Mouse (Mus musculus) 3134 (cell line): ENCODE measurements around the gene Cacna1a.
A peak's percentile ranks its signal among the peaks of the same experiment; 100 is the strongest.
"Not testable (repeated sequence)": the region's sequence is repeated elsewhere in the genome, so short reads cannot be mapped to it uniquely, and the experiment has no call there.

Experiments used
- DNase-seq: peaks from one replicate; pipeline ENCODE4 v3.0.0-alpha.2; 2011; ENCODE audit warnings: low spot score; ENCODE audit not compliant: insufficient read length; ENCODE audit errors: extremely low read depth

Cacna1a gene

GRCm38 (mm10) chr8:84577432-84577831 lies 189.2 kb downstream of the Cacna1a start:
- peak; percentile 28 for DNase-seq

GRCm38 (mm10) chr8:84579595-84579994 lies 191.4 kb downstream of the Cacna1a start:
- DNase-seq: no peak

- DNase-seq: no peak
Measured at GRCm38 (mm10) chr8:84585311-84585710, 197.1 kb downstream of the Cacna1a start.

GRCm38 (mm10) chr8:84586221-84586620 lies 198.0 kb downstream of the Cacna1a start:
- DNase-seq: no peak

- no peak for DNase-seq
Measured at GRCm38 (mm10) chr8:84588498-84588897, 200.3 kb downstream of the Cacna1a start.

GRCm38 (mm10) chr8:84592015-84592662 lies 203.9 kb downstream of the Cacna1a start:
- peak; percentile 54 for DNase-seq

- DNase-seq: no peak
Measured at GRCm38 (mm10) chr8:84593143-84593542, 204.9 kb downstream of the Cacna1a start.

- peak; percentile 41 for DNase-seq
Measured at GRCm38 (mm10) chr8:84594099-84594780, 206.0 kb downstream of the Cacna1a start.

GRCm38 (mm10) chr8:84595648-84596047 lies 207.4 kb downstream of the Cacna1a start:
- no peak for DNase-seq

- DNase-seq: no peak
Measured at GRCm38 (mm10) chr8:84599401-84599800, 211.2 kb downstream of the Cacna1a start.

- DNase-seq: no peak
Measured at GRCm38 (mm10) chr8:84600311-84600907, 212.2 kb downstream of the Cacna1a start.

GRCm38 (mm10) chr8:84601221-84601751 lies 213.0 kb downstream of the Cacna1a start:
- no peak for DNase-seq

GRCm38 (mm10) chr8:84614512-84615223 lies 226.4 kb downstream of the Cacna1a start:
- DNase-seq: no peak

- DNase-seq: peak; percentile 82
Measured at GRCm38 (mm10) chr8:84615666-84616485, 227.6 kb downstream of the Cacna1a start.

GRCm38 (mm10) chr8:84617005-84617404 lies 228.8 kb downstream of the Cacna1a start:
- no peak for DNase-seq

GRCm38 (mm10) chr8:84621102-84621625 lies 232.9 kb downstream of the Cacna1a start:
- no peak for DNase-seq

- DNase-seq: not testable (repeated sequence)
Measured at GRCm38 (mm10) chr8:84623425-84623824, 235.2 kb downstream of the Cacna1a start.

GRCm38 (mm10) chr8:84629586-84629985 lies 241.3 kb downstream of the Cacna1a start:
- DNase-seq: no peak

- DNase-seq: no peak
Measured at GRCm38 (mm10) chr8:84630145-84630544, 241.9 kb downstream of the Cacna1a start.

- no peak for DNase-seq
Measured at GRCm38 (mm10) chr8:84631813-84632212, 243.6 kb downstream of the Cacna1a start.
